Mouse (Mus musculus) liver, adult 2 months (tissue): ENCODE measurements at regions not wholly inside any gene's neighbourhood (a gene's known extent, or its start where the extent isn't known, plus 50 kb on each side); places are given as distances from the start of the nearest gene placed in this dataset.

ENCODE experiments used
- CTCF ChIP-seq: fragments of 200-500 bp; IDR thresholded peaks from 2 replicates; pipeline ENCODE4 v1.5.1; 2011; ENCODE audit warnings: low read depth, low read length, control low read depth
- POLR2A ChIP-seq: fragments of 200-500 bp; IDR thresholded peaks from 2 replicates; pipeline ENCODE4 v1.6.1; 2011; ENCODE audit warnings: low read length, control low read depth; ENCODE audit not compliant: insufficient read depth; ENCODE audit errors: extremely low read depth

DNA sequence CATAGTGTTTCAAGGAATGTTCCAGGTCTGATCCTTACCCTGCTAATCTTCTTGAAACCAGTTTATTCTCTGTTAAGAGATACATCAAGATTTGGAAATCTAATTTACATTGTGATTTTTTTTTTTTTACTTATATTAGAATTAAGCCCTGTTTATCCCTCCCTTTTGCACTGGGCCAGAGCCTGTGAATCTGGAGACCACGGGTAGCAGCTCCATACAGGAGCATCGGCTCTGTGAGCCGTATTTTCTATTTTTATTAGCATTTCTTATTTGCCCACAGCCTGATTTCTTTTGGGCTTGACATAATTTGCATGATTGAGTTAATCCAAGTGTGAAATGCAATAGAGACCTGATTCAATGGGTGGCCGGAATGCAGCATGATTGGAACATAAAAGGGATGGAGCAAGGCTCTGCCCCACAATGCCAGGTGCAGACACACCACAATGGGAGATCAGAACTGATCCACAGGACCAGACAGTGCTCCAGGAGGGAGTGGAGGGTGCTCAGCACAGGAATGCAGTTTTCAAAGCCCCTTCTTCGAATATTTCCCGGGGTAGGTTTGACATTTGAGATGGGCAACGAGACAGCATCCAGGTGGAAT lies 67.9 kb upstream of the Mrps9 start:
- TF ChIP-seq POLR2A (no peak), CTCF (no peak)
